ENCODE assay signal across 8 mouse cellular contexts in the genomic region with DNA sequence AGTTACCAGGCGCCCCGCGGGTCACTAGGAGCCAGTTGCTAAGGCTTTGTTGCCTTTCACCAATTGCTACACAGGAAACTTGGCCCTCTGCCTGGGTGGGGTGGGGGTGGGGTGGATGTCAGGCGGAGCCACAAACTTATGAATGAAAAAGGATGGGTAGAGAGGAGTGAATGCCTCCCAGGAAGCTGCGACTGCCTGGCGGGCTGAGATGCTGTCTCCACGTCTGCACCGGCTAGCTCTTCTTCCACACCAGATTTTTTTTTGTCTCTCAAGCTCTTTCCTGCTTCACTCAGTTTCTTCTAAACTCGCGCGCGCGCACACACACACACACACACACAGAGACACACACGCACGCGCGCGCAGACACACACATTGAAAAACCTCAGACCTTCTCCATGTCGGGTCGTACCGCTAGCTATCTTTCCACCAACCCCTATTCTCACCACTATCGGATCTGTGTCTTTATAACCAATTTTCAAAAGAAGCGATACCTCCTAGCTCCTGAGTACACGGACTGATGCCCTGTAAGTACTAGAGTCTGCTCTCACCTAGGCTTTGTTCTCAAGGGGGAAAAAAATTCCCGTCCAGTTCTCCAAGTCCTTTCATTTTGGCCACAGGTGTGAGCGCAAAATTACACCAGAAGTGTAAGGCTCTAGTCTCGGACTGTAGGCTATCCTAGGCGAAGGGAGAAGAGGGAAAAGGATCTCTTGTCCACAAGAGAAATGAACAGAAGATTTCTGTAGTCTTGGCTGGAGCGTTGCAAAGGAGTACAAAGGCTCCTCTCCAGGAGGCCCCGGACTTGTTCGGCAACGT. TPM values are rescaled to one million over a fixed set of nuclear protein-coding genes. Genes with fewer than 3 reads are reported as not detected.
DNase-seq lines count a peak whose midpoint lies in the region; ATAC-seq and TF ChIP-seq lines count a peak whose summit lies in the region.

No protein-coding gene starts in this region.

- peak overlapping the region; percentile 97 for H3K4me3 ChIP-seq in heart, embryonic 10.5 days
- H3K4me3 ChIP-seq in heart, embryonic 16.5 days (ENCODE audit: low read length) = peak overlapping the region; percentile 94
- H3K4me3 ChIP-seq in lung, postnatal 0 days (ENCODE audit: low read depth, low read length) = peak overlapping the region; percentile 82

- no peak for TF ChIP-seq EP300 in lung, postnatal 0 days (IDR thresholded peaks at IDR 0.05)

- TF ChIP-seq CTCF in lung, postnatal 0 days (IDR thresholded peaks at IDR 0.05) = no peak

- WGBS in heart, embryonic 10.5 days = under 1% methylated on average over 32 of the region's 32 CpGs
- WGBS in heart, embryonic 16.5 days = under 1% methylated on average over 32 of the region's 32 CpGs
- WGBS in lung, postnatal 0 days = 2% methylated on average over 30 of the region's 32 CpGs

- ATAC-seq in heart, embryonic 16.5 days (replicated peaks; ENCODE audit: extremely low read depth, insufficient read depth, low FRiP score) = peak; percentile 3; the same call in 1 of the 2 replicates
- ATAC-seq in lung, postnatal 0 days = no peak

- H3K9ac ChIP-seq in heart, embryonic 16.5 days (ENCODE audit: low read length) = peak overlapping the region; percentile 89
- H3K9ac ChIP-seq in lung, postnatal 0 days (replicated peaks; ENCODE audit: low read depth) = peak overlapping the region; percentile 63

- peak overlapping the region; percentile 93 for H3K27ac ChIP-seq in heart, embryonic 10.5 days
- peak overlapping the region; percentile 76 for H3K27ac ChIP-seq in heart, embryonic 16.5 days (ENCODE audit: low read length)
- peak overlapping the region; percentile 80 for H3K27ac ChIP-seq in lung, postnatal 0 days (ENCODE audit: low read length)

- H3K4me2 ChIP-seq in heart, embryonic 16.5 days (ENCODE audit: low read depth, low read length) = peak overlapping the region; percentile 87
- peak overlapping the region; percentile 99 for H3K4me2 ChIP-seq in lung, postnatal 0 days (replicated peaks; ENCODE audit: low read depth, low read length)

- no peaks in the 10 kb centered on the region for H3K27me3 ChIP-seq in heart, embryonic 10.5 days (ENCODE audit: insufficient read depth, poor library complexity, severe bottlenecking)
- H3K27me3 ChIP-seq in heart, embryonic 16.5 days (ENCODE audit: control insufficient read depth, insufficient read depth, low read length) = no peaks in the 10 kb centered on the region
- H3K27me3 ChIP-seq in lung, postnatal 0 days (replicated peaks; ENCODE audit: insufficient read depth, low read length) = no peaks in the 10 kb centered on the region

- H3K9me3 ChIP-seq in heart, embryonic 10.5 days = no peaks in the 10 kb centered on the region
- no peaks in the 10 kb centered on the region for H3K9me3 ChIP-seq in heart, embryonic 16.5 days (replicated peaks; ENCODE audit: control insufficient read depth, low read length)
- no peaks in the 10 kb centered on the region for H3K9me3 ChIP-seq in lung, postnatal 0 days (ENCODE audit: low read length)

- H3K36me3 ChIP-seq in heart, embryonic 10.5 days = peaks cover 11% of the 10 kb centered on the region; the same call in 1 of the 2 replicates
- no peaks in the 10 kb centered on the region for H3K36me3 ChIP-seq in heart, embryonic 16.5 days (ENCODE audit: control insufficient read depth, insufficient read depth)
- no peaks in the 10 kb centered on the region for H3K36me3 ChIP-seq in lung, postnatal 0 days (ENCODE audit: insufficient read depth, low read length)

- DNase-seq in heart, embryonic 10.5 days (ENCODE audit: low spot score) = no peak
- DNase-seq in heart, adult 8-10 months (ENCODE audit: low spot score) = no peak
- peak; percentile 64 for DNase-seq in thymus, postnatal 14 days
- no peak for DNase-seq in thymus, adult 18-20 months
- peak; percentile 28 for DNase-seq in lung, postnatal 0 days (ENCODE audit: low spot score)
- DNase-seq in testis, postnatal 10 days (ENCODE audit: low spot score) = peak; percentile 49
- DNase-seq in MN1 (ENCODE audit: low spot score) = no peak

- peaks cover 18% of the 10 kb centered on the region for H3K4me1 ChIP-seq in heart, embryonic 10.5 days
- peaks cover 6% of the 10 kb centered on the region; the same call in 1 of the 2 replicates for H3K4me1 ChIP-seq in heart, embryonic 16.5 days (ENCODE audit: control insufficient read depth, insufficient read depth, low read length)
- peaks cover 4% of the 10 kb centered on the region; the same call in 1 of the 2 replicates for H3K4me1 ChIP-seq in lung, postnatal 0 days (ENCODE audit: insufficient read depth, low read depth, low read length)

RNA-seq across cellular contexts. Expression of a gene that starts 0.5 kb away (rescaled TPM):
- 7.4 and 8.6 TPM in 2 replicates for polyA plus RNA-seq in heart, embryonic 10.5 days (2016; fragmentation: Nextera tagmentation; extraction: Ambion mirVana)
- total RNA-seq in heart, adult 8-10 months (2022) = 1 to 10 TPM; 3.3 to 4.2 (median 3.7) TPM
- 4.1 and 4.7 TPM in 2 replicates for polyA plus RNA-seq in heart, embryonic 16.5 days (2015; fragmentation: Nextera tagmentation; extraction: Ambion mirVana)
- polyA plus RNA-seq in lung, postnatal 0 days (2015; fragmentation: Nextera tagmentation; extraction: Ambion mirVana) = 8.2 and 8.9 TPM in 2 replicates

Comparison
In these comparisons a context has a peak if more than half of its experiments do, and no peak if none do; other contexts are left out.
1. DNase-seq: peak in thymus, postnatal 14 days (single experiment), lung, postnatal 0 days (single experiment) and testis, postnatal 10 days (single experiment); none in heart, embryonic 10.5 days (single experiment), heart, adult 8-10 months (single experiment), thymus, adult 18-20 months (0 of 2) and MN1 (single experiment).
2. Peak in every context shown above with its lines, with median percentiles within 50 percentile points of each other: H3K27ac ChIP-seq and H3K4me3 ChIP-seq.